Mouse (Mus musculus) urinary bladder, adult 2 months (tissue): ENCODE results near the gene Dcakd. TPM values are rescaled to one million over a fixed set of nuclear protein-coding genes. Genes with fewer than 3 reads are reported as not detected.

ENCODE experiments used
- DNase-seq: peaks from one replicate; pipeline ENCODE4 v3.0.0; 2022; ENCODE audit warnings: low spot score
- polyA plus RNA-seq: library from polyadenylated mRNA; depleted of rRNA; stranded (reverse); fragments of >200 nt; gene quantifications from 2 replicates; pipeline ENCODE4 v1.2.3, GENCODE M21; 2012; rRNA removed

Dcakd gene
- 42.8 and 43.1 TPM in 2 replicates for polyA plus RNA-seq

DNA sequence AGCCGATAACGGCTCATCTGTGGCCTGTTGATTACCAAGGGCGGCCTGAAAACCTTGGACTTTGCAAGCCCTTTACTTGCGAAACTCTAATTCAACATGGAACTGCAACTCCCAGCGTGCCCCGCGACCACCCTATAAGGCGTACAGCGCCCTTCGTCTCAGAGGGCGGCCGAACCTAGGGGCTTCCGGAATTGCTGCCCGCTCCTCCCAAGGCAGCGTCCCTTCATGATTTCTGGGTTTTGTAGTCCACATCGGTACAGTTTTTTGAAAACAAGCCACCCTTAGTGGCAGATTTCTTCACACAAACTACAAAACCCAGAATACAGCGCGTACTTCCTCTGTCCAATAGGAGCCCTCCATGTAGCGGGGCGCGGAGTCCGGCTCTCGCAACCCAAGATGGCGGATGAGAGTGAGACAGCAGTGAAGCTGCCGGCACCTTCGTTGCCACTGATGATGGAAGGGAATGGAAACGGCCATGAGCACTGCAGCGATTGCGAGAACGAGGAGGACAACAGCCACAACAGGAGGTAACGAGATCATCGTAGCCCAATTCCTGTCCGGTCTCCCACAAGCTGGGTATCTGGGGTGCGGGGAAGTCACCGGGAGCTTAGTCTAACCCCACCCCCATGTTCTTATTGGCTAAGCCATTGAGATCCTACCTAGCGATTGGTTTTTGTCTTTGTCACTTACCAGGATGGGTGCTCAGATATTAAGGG, at the start of gene Dcakd, which contains the start of gene Nmt1:
TSS of gene Dcakd (minus strand) at position 158 of the 716 bp plus-strand sequence.
TSS of gene Nmt1 (plus strand) at position 15 of the 716 bp plus-strand sequence.
- DNase-seq, result peak; percentile 90

DNA sequence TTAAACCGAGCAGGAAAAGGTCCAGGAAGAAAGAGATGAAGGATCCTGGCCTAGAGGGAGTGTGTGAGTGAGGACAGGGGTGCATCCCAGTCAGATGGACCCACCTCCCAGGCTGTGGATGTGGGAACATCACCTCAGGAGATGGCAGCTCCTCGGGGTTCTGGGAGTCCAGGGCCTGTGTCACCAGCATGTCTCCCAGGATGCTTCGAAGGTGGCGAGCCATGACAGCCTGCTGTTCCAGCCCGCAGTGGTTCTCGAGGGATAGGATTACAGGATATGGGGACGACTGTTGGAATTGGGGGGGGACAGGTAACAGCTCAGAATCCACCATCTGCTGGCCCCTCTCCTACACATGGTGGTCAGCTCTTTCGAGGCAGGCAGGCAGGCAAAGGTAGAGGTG, 48.4 kb upstream of the Dcakd start:
- no peak for DNase-seq

DNA sequence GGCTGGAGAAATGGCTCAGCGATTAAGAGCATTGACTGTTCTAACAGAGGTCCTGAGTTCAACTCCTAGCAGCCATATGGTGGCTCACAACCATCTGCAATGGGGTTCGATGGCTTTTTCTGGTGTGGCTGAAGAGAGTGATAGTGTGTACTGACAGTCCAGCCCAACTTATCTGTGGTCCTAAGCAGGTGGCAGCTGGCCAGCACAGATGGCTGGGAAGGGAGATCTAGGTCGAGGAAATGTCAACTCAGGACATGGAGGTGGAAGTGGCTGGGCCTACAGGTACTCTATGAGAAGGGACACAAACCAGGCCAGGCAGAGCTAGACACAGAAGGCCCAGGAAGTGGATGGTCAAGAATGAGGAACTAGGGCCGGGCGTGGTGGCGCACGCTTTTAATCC, 47.9 kb upstream of the Dcakd start:
- DNase-seq, result no peak

DNA sequence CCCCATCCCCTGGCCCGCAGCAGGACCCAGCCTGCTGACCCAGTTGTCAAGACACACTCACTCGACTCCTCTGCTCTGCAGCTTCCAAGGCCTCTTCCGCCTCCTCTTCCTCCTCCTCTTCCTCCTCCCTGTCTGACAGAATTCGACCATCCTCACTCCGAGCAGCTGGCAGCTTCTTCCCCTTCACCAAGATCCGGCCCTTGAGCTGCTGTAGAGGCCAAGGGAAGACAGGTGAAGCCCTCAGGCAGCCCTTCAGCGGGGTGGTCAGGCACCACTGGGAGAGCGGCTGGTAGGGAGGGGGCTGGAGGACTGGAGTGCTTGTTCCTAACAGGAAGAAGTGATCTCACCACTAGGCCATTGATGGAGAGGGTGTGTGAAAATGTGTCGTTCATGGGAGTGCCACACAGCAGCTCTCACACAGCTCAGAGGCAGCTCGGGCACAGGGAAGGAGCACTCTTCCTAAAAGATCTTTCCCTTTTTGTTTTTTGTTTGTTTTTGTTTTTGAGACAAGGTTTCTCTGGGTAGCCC, 46.7 kb upstream of the Dcakd start:
- no peak for DNase-seq

DNA sequence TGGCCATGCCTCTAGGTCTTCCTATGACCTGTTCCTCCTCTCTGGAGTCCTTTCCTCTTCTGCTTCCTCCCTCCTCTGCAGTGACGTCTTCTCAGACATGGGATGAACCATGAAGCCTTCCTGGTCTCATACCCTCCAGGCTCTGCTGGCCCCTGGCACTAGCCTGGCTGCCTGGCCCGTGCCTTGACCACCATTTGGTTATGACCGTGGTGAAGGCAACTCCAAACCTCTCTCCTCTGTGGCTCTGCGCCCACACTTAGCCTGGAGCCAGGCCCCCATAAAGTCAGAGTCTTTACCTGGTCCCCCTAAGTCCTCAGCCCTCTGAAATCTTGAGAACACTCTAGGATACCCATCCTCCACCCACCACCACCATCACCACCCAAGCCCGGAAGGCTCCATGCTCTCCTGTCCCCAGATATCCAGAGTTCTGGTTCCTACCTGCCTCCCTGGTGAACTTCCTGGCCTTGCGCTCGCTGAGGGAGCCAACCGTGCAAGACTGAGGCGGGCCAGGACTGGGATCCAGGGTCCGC, 46.1 kb upstream of the Dcakd start:
- no peak for DNase-seq

DNA sequence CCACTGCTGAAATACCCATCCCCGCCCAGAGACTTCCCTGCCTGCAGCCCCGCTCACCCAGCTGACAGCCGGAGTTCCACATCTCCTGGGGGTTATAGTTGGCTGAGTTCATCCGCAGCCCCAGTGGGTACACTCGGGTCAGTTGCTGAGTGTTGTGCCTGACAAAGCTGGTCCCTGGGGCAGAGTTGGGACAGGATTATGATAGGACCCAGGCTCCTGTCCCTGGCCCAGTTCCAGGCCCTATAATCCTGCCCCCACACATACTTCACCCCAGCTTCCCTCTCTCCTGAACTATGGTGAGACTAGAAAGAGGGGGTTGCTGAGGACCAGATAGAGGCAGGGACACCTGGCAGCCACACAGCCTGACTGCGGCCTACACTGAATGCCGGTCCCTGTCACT, 45.5 kb upstream of the Dcakd start:
- no peak for DNase-seq

DNA sequence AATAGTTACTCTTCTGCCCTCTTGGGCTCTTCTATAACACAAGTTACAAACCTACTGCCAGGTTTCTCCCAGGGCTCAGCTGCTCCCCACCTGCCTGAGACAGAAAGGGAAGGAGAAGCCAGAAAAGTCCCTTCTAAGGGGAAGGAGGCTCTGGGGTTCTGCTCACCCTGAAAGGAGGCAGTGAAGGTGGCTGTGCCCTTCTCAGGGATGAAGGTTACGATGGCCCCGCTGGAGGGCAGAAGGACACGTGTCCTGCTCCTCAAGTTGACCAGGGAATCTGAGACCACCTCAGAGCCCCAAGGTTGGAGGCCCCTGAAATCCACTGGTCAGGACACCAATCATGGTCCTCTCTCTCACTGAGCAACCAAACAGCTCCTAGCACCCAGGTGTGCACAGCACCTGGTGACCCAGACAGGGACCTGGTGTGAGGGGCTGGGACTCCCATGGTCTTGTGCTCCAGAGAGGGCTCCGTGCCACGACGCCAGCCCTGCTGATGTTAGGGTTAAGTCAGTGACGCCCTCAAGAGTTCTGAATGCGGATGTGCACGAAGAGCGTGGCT, 42.3 kb upstream of the Dcakd start:
- DNase-seq, result no peak

DNA sequence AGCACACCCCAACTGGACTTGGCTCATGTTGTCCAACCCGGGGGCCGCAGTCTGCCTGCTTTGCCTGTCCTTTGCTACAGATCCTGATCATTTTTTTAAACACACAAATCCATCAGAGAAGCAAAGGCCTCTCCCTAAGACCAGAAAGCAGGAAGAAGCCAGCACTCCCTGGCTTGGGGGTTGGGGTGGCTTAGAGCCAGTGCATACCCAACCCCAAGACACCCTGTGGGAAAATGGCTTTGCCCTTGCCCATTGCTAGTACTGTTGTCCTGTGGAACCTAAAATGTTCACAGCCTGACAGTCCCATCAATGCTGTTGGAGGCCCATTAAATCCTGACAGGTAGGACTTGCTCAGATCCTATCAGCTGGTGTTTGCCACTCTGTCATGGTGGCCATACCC, 41.6 kb upstream of the Dcakd start:
- DNase-seq, result no peak

DNA sequence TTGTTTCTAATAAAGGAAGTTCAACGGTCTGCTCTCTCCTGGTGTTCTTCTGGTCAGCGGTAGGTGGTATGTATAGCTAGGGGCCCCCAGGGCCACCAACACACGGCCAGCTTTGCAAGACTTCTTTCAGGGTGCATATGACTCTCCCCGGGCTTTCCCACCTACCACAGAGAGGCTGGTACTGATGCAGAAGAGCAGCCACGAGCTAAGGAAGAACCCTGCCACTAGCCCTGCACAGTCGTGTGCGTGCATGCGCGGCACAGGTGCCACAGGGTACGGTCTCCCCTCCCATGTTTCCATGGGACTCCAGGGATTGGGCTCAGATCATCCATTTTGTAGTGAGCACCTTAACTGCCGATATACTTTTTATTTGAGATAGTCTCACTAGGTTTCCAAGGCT, 40.8 kb upstream of the Dcakd start:
- no peak for DNase-seq

DNA sequence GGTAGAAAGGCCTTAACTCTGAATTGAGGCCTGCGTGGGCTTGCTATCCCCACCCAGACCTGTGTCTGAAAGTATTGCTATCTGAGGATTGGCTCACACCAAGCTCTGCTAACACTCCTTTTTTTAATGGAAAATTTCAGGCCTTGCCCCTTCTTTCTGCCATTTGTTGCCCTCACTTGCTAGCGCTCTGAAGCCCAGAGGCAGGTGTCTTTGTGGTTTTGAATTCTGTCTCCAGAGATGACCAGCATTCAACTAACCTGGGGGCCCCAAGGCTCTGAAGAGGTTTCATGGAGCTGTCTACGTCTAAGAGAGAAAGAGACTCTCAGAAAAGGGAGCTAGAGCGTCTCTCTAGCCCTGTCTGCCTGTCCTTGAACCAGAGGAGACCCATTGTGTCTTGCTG, 40.1 kb upstream of the Dcakd start:
- no peak for DNase-seq

DNA sequence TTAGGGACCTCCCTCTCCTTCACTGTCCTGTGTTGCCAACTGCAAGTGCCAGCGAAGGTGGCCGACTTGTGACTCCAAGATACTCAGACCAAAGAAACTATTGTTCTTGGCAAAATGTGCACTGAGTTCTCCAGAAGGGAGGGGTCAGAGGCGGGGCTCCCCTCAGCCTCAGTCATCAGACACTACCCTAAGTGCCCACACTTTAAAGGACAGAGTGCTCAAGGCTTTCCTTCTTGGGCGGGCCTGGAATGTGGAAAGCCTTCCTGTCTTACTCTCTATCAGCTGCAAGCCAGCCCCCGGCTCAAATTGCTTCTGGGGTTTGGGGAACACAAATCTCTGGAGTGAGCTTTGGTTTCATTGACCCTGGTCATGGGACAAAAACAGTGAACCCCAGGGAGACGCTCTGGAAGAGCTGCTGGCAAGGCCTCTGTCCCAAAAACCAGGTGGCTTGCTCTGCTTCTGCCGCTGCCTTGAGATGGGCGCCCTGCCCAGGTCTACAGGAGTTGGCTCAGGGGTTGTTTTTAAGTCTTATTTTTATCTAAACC, 39.4 kb upstream of the Dcakd start:
- DNase-seq, result no peak

DNA sequence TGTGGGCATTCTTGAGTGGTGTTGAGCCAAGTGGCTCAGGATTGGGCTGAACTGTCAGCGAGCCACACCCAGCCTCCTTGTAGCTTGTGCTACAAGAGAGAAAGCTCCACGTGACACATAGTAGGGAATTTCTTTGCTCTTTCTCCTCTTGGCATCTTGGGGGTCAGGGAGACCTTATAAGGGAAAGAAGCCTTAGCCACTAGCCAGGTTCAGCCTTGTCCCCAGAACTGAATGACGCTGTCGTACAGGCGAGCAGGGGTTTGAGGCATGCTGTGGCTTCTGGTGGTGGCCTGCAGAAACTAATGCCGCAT, 38.9 kb upstream of the Dcakd start:
- no peak for DNase-seq

DNA sequence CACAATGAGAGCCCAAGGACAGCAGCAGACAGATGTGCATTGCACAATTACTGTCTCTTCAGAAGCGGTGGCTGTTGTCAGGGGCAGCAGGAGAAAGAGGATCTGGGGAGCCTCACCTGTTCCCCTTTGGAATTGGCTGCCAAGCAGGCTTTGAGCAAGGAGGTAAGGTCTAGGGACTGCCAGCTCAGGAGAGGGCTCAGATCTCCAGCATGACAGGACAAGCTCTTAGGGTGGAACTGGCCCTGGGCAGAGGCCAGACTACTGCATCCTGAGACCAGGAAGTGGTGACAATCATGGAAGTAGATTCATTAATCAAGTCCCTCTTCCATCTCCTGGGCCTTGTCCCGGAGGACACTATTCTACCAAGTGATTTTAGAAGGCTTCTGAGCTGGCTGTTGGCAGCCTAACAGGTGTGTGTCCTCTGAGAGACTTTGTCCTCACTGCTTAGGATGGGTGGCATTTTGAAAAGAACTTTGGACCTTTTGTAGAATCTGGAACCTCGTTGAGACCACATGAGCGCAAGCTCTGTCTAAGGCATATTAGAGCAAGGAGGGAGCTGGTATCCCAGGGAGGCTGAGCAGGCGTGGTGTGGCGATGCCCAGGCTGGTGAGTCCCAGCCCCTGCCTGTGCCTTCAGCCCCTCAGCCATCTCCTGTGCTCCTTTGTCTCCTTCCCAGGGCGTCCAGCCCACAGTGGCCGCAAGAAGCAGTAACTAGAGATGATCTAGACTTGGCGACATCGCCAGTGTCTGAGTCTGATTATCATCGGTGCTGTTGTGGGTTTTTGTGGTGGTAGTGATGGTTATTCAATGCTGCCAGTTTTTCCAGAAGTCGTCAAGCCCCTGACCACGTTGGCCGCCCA, 38.3 kb upstream of the Dcakd start:
- no peak for DNase-seq

DNA sequence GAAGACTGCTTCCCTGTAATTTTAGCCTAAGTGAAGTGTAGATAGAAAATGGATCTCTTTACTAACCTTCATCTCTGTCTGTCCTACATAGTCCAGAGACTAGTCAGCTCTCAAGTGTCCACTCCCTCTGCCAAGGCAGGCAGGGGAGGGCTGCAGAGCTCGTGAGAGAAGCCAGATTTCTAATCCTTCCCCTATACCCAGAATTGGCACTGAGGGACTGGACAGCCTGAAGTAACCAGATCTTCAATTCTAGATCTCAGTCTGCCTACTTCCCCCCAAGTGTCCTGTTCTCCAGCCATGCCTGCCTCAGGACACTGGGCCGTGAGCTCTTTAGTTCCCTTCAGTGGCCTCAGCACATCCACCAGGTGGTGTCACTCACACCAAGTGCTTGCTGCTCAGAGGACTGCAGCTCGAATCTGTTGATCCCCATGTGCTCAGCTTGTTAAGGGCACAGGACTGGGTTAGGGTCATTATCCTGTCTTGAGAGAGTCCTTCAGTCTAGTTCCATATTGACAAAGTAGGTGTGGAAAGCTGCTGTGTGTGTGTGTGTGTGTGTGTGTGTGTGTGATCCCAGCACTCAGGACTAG, 30.5 kb upstream of the Dcakd start:
- DNase-seq, result no peak

DNA sequence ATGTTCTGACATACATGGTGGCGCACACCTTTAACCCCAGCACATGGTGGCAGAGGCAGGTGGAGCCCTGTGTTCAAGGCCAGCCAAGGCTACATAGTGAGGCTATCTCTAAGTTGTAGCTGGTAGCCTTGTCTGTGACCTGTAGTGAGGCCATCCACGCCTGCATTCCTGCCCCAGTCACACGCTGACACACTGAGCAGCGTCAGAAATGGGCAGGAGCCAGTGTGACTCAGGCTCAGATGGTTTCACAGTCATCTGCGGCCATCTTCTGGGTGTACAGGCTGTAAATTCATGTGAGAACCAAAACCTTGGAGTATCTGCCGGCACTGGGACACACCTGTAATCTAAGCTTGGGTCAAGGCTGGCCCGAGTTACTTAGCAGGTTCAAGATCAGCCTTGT, 28.5 kb upstream of the Dcakd start:
- DNase-seq, result no peak

DNA sequence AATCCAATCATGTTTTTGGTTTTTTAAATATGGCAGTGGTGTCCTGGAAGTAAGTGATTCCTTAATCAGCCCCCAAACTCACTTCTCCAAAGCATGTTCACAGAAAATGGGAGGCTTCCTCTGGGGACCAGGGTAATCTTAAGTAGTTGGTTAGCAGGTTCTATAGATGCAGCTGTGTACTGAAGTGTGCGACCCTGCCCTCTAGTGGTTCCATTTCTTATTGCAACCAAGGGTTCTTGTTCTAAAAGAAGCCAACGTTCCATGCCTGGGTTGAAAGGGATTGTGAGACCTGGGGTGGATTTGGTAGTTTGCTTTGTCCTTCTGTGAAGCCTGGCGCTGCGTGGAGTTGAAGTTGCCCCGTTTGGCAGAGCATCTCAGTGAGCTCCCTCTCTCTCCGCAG, 26.7 kb upstream of the Dcakd start:
- DNase-seq, result no peak

DNA sequence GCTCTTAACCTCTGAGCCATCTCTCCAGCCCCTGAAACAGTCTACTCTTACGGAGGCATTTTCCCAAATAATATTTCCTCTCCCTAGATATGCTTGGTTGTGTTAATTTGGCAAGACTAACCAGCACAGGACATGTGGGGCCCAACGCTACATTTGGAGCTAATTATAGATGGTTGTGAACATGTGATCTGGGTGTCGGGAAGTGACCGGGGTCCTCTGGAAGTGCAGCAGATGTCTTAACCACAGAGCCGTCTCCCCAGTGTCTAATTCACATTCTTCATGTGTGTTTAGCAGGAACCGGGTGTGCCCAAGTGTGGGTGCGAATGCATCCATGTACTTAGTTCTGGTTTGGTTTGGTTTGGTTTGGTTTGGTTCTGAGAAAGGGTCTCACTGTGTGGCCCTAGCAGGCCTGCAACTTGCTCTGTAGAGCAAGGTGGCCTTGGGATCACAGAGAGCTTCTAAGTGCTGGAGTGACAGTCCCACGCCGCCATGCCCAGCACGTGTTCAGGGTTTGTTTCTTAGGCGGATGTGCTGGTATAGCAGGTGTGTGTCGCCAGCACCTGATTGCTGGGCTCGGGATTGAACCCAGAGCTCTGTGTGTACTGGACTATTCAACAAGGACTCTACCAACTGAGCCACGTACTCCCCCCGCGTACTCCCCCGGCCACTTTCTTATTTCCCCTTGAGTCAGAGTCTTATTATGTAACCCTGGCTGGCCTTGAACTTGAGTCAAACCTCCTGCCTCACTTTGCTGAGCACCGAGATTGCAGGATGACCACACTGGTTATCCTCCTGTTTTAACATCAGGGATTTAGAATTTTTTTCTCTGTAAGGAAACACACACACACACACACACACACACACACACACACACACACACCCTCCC, 25.3 kb upstream of the Dcakd start:
- DNase-seq, result no peak

DNA sequence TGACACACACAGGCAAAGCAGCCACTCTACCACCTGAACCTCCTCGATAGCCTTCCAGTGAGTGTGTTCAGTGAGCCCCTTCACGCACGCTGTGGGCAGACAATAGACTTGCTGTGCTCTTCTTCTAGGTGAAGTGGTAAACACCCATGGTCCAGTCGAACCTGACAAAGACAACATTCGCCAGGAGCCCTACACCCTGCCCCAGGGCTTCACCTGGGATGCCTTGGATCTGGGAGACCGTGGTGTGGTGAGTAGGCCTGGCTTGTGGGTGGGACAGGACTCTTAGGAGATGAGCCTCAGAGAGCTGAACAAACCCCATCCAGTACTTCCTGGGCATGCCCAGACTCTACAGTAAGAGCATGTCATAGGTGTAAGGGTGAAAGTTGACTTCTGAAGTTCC, 23.9 kb upstream of the Dcakd start:
- DNase-seq, result no peak

DNA sequence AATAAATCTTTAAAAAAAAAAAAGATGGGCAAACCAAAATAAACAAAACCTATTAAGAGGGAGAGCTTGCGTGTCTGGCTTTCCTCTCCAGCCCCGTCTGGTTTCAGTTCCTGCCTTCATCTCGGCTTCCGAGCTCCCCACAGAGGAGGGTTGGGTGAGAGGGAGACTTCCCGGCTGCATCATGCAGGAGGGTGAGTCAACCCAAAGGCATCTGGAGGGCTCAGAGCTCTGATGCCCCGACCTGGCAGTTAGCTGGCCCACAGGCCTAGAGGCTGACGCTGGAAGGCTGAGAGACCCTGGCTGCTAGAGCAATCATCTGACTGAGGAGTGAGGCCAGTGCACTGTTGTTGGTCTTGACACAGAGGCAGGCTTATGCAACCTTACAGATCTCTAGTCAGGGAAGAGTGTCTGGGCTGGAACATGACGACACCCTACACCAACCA, 23.1 kb upstream of the Dcakd start:
- no peak for DNase-seq

DNA sequence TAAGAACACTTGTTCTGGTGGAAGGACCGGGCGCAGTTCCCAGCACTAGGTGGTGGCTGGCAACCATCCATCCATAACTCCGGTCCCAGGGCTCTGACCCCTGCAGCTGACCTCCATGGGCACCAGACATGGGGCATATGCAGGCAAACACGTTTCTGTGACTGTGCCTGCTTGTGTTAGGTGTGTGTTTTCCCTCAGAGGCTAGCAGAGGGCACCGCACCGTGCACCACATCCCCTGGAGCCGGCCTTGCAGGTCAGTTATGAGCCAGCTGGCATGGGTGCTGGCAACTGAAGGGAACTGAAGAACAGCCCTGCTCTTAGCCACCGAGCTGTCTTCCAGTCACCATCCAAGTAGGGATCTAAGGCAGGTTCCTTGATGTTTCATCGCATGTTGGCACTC, 22.0 kb upstream of the Dcakd start:
- no peak for DNase-seq

DNA sequence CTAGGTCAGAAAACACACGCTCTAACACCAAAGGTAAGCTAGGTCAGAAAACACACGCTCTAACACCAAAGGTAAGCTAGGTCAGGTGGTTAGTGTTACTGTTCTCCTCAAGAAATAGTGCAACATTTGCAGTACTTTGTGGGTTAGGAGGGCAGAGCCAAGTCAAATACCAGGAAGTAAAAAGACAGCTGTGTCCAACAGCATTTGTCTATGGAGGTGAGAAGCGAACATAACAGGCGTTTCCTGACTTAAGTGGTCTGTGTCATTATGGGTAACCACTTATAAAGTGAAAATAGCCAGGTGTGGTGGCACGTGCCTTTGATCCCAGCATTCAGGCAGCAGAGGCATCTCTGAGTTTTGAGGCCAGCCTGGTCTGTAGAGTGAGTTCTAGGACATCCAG, 21.5 kb upstream of the Dcakd start:
- no peak for DNase-seq
